Mouse (Mus musculus) ES-E14 (cell line): ENCODE results near the gene Gm8926. TPM values are rescaled to one million over a fixed set of nuclear protein-coding genes. Genes with fewer than 3 reads are reported as not detected.
"Not testable (repeated sequence)": the region's sequence is repeated elsewhere in the genome, so short reads cannot be mapped to it uniquely, and the experiment has no call there.

ENCODE experiments used
- DNase-seq: peaks from one replicate; pipeline ENCODE4 v3.0.0-alpha.2; 2013; ENCODE audit warnings: low read depth, low spot score
- H3K27ac ChIP-seq: 2 replicates; pipeline ENCODE4 v1.5.1; 2012; ENCODE audit warnings: low read depth, mild to moderate bottlenecking, low read length, moderate library complexity, mixed read lengths; ENCODE audit not compliant: poor library complexity, insufficient read depth, severe bottlenecking
- H3K36me3 ChIP-seq: 2 replicates; pipeline ENCODE4 v1.6.1; 2012; ENCODE audit warnings: mild to moderate bottlenecking, low read length, moderate library complexity, mixed read lengths; ENCODE audit not compliant: control insufficient read depth, poor library complexity, insufficient read depth, severe bottlenecking
- H3K4me1 ChIP-seq, 2 experiments: fragments of 150-350 bp in 1 of 2; sonication (generic) in 1 of 2; 2 replicates each; pipeline ENCODE4 v1.6.1; 2012; ENCODE audit warnings: low read length in 2 of 2, mild to moderate bottlenecking in 1 of 2, mixed read lengths in 1 of 2; ENCODE audit not compliant: control insufficient read depth in 2 of 2, insufficient read depth in 2 of 2, poor library complexity in 1 of 2
- H3K4me3 ChIP-seq, 2 experiments: fragments of 150-350 bp in 1 of 2; sonication (generic) in 1 of 2; 2 replicates each; pipeline ENCODE4 v1.5.1; 2012; ENCODE audit warnings: low read length in 2 of 2, low read depth in 1 of 2, mild to moderate bottlenecking in 1 of 2, mixed read lengths in 1 of 2; ENCODE audit not compliant: insufficient read depth in 1 of 2, poor library complexity in 1 of 2, severe bottlenecking in 1 of 2
- H3K9ac ChIP-seq: 2 replicates; pipeline ENCODE4 v1.6.1; 2012; ENCODE audit warnings: low read depth, mild to moderate bottlenecking, low read length, mixed read lengths; ENCODE audit not compliant: poor library complexity, insufficient read depth, severe bottlenecking
- H3K9me3 ChIP-seq: fragments of 150-350 bp; sonication (generic); 2 replicates; pipeline ENCODE4 v1.6.1; 2012; ENCODE audit warnings: low read depth, mild to moderate bottlenecking, low read length; ENCODE audit not compliant: control insufficient read depth, insufficient read depth
- in situ Hi-C, 2 experiments: fragments of 600-800 bp; cut with MboI; formaldehyde crosslinking; loops; one replicate each; pipeline ENCODE4 v1.15.1; 2025; ENCODE audit warnings: low sequenced_read_pairs in 2 of 2, inconsistent platforms in 1 of 2; ENCODE audit not compliant: unreplicated experiment in 2 of 2
- total RNA-seq: library from RNA; depleted of rRNA; stranded (reverse); fragments of 300-350 nt; gene quantifications from 2 replicates; pipeline ENCODE4 v1.2.3, GENCODE M21; 2012; rRNA removed

Gm8926 gene
- total RNA-seq: not detected in 2 replicates

DNA sequence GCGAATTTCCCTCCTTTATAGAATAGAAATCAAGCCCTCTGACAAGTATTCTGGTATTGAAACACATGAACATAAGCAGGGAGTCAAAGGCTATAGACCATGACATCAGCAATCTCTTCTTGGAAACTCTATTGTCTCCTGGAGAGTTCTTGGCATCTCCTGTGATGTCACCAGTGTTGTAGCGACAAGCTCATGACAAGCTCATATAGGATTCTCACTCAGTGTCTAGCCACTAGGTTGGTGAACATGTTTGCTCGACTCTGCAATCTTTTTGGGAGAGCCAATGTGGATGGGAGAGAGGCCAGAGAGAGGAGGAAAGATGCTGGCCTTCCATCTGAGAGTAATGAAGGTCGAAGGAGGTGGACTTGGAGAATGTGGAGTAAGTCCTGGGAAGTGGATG is at the start of gene Gm8926:
TSS of gene Gm8926 (plus strand) at position 301 of the 400 bp plus-strand sequence.
- H3K9ac ChIP-seq, in situ Hi-C loops, H3K27ac ChIP-seq, H3K9me3 ChIP-seq, H3K4me3 ChIP-seq, H3K36me3 ChIP-seq, H3K4me1 ChIP-seq, DNase-seq: not testable (repeated sequence)

Other genes with a start within 250 kb of the Gm8926 start
- gene Gm6460, start 175.6 kb upstream of the Gm8926 start, total RNA-seq: not detected in 2 replicates
- not detected in 2 replicates for gene Gm8922, start 88.6 kb upstream of the Gm8926 start, total RNA-seq
- not detected in 2 replicates for gene Gm6465, start 75.0 kb downstream of the Gm8926 start, total RNA-seq
- not detected in 2 replicates for gene 4933402N22Rik, start 147.5 kb downstream of the Gm8926 start, total RNA-seq